Mouse (Mus musculus): ENCODE measurements around the gene Dna2. TPM values are rescaled to one million over a fixed set of nuclear protein-coding genes. Genes with fewer than 3 reads are reported as not detected.
"Not testable (repeated sequence)": the region's sequence is repeated elsewhere in the genome, so short reads cannot be mapped to it uniquely, and the experiment has no call there.

Gene Dna2
- 8.4 and 9.0 TPM in 2 replicates for polyA plus RNA-seq (2015; fragmentation: Nextera tagmentation; extraction: Ambion mirVana)

- Histone ChIP-seq H3K4me1 (0 out of 2 replicates have a peak, but pooled peaks cover 4% of the 10 kb centered on the region), H3K9ac (replicated peaks) (peak within 1 kb of the TSS; percentile 79), H3K36me3 (peaks cover 27% of the 10 kb centered on the region), H3K9me3 (no peaks in the 10 kb centered on the region), H3K27me3 (no peaks in the 10 kb centered on the region), H3K4me3 (peak within 1 kb of the TSS; percentile 81), H3K27ac (replicated peaks) (peak within 1 kb of the TSS; percentile 87), H3K4me2 (replicated peaks) (peak within 1 kb of the TSS; percentile 63)
- under 1% methylated on average over 68 of the region's 68 CpGs for WGBS
- ATAC-seq (replicated peaks) = peak; percentile 95
These were observed at the start of gene Dna2 for GRCm38 (mm10) chr10:62946738-62947471. Dna2 (plus strand) TSS chr10:62947026.

GRCm38 (mm10) chr10:62897437-62897836 lies 49.4 kb upstream of the Dna2 start:
- ATAC-seq (replicated peaks) = no peak
- no peaks in the 10 kb centered on the region for H3K36me3 ChIP-seq
- no peak overlapping the region for H3K9ac ChIP-seq (replicated peaks)
- 96% methylated on average over 3 of the region's 3 CpGs for WGBS
- H3K4me2 ChIP-seq (replicated peaks) = no peak overlapping the region
- H3K9me3 ChIP-seq = no peaks in the 10 kb centered on the region
- no peaks in the 10 kb centered on the region for H3K27me3 ChIP-seq
- H3K27ac ChIP-seq (replicated peaks) = no peak overlapping the region
- no peak overlapping the region for H3K4me3 ChIP-seq
- H3K4me1 ChIP-seq = no peaks in the 10 kb centered on the region

- no peaks in the 10 kb centered on the region for H3K27me3 ChIP-seq
- H3K9me3 ChIP-seq = no peaks in the 10 kb centered on the region
- ATAC-seq (replicated peaks) = no peak
- no peaks in the 10 kb centered on the region for H3K4me1 ChIP-seq
- no peak overlapping the region for H3K9ac ChIP-seq (replicated peaks)
- no peak overlapping the region for H3K27ac ChIP-seq (replicated peaks)
- H3K36me3 ChIP-seq = no peaks in the 10 kb centered on the region
- no peak overlapping the region for H3K4me2 ChIP-seq (replicated peaks)
- WGBS = 79% methylated on average over 2 of the region's 2 CpGs
- H3K4me3 ChIP-seq = no peak overlapping the region
These were observed 48.8 kb upstream of the Dna2 start for GRCm38 (mm10) chr10:62898061-62898460.

GRCm38 (mm10) chr10:62900144-62900543 lies 46.7 kb upstream of the Dna2 start:
- H3K4me3 ChIP-seq = no peak overlapping the region
- 92% methylated on average over 4 of the region's 4 CpGs for WGBS
- H3K9ac ChIP-seq (replicated peaks) = no peak overlapping the region
- no peak overlapping the region for H3K4me2 ChIP-seq (replicated peaks)
- no peaks in the 10 kb centered on the region for H3K9me3 ChIP-seq
- H3K4me1 ChIP-seq = no peaks in the 10 kb centered on the region
- H3K27me3 ChIP-seq = no peaks in the 10 kb centered on the region
- H3K27ac ChIP-seq (replicated peaks) = no peak overlapping the region
- H3K36me3 ChIP-seq = no peaks in the 10 kb centered on the region
- no peak for ATAC-seq (replicated peaks)

- Histone ChIP-seq H3K4me1 (no peaks in the 10 kb centered on the region), H3K27ac (replicated peaks) (no peak overlapping the region), H3K4me2 (replicated peaks) (no peak overlapping the region), H3K9me3 (no peaks in the 10 kb centered on the region), H3K4me3 (no peak overlapping the region), H3K27me3 (no peaks in the 10 kb centered on the region), H3K9ac (replicated peaks) (no peak overlapping the region), H3K36me3 (no peaks in the 10 kb centered on the region)
- ATAC-seq (replicated peaks) = no peak
- WGBS = 47% methylated on average over 8 of the region's 8 CpGs
These were observed 45.0 kb upstream of the Dna2 start for GRCm38 (mm10) chr10:62901826-62902225.

GRCm38 (mm10) chr10:62902829-62903228 lies 44.0 kb upstream of the Dna2 start:
- WGBS = 69% methylated on average over 1 of the region's 1 CpGs
- Histone ChIP-seq H3K9me3 (no peaks in the 10 kb centered on the region), H3K9ac (replicated peaks) (no peak overlapping the region), H3K4me3 (no peak overlapping the region), H3K27me3 (no peaks in the 10 kb centered on the region), H3K36me3 (no peaks in the 10 kb centered on the region), H3K4me2 (replicated peaks) (no peak overlapping the region), H3K4me1 (no peaks in the 10 kb centered on the region), H3K27ac (replicated peaks) (no peak overlapping the region)
- ATAC-seq (replicated peaks) = no peak

- H3K36me3 ChIP-seq = no peaks in the 10 kb centered on the region
- no peaks in the 10 kb centered on the region for H3K4me1 ChIP-seq
- WGBS = 93% methylated on average over 7 of the region's 7 CpGs
- no peak overlapping the region for H3K4me3 ChIP-seq
- no peak for ATAC-seq (replicated peaks)
- no peak overlapping the region for H3K4me2 ChIP-seq (replicated peaks)
- no peak overlapping the region for H3K9ac ChIP-seq (replicated peaks)
- no peaks in the 10 kb centered on the region for H3K9me3 ChIP-seq
- H3K27ac ChIP-seq (replicated peaks) = no peak overlapping the region
- H3K27me3 ChIP-seq = no peaks in the 10 kb centered on the region
These were observed 40.5 kb upstream of the Dna2 start for GRCm38 (mm10) chr10:62906336-62906735.

GRCm38 (mm10) chr10:62908896-62909295 lies 37.9 kb upstream of the Dna2 start, which contains the start of gene Tet1:
Tet1 (minus strand) TSS chr10:62908996.
- H3K4me1 ChIP-seq; H3K9ac ChIP-seq (replicated peaks); H3K9me3 ChIP-seq; H3K27ac ChIP-seq (replicated peaks); H3K4me2 ChIP-seq (replicated peaks); H3K27me3 ChIP-seq; ATAC-seq (replicated peaks); H3K4me3 ChIP-seq; H3K36me3 ChIP-seq: not testable (repeated sequence)
- WGBS = no CpG with 5 or more reads among the region's 1 CpGs

- Histone ChIP-seq H3K9me3 (no peaks in the 10 kb centered on the region), H3K27me3 (no peaks in the 10 kb centered on the region), H3K4me2 (replicated peaks) (no peak overlapping the region), H3K27ac (replicated peaks) (no peak overlapping the region), H3K4me1 (no peaks in the 10 kb centered on the region), H3K36me3 (no peaks in the 10 kb centered on the region), H3K4me3 (no peak overlapping the region), H3K9ac (replicated peaks) (no peak overlapping the region)
- WGBS = 88% methylated on average over 2 of the region's 2 CpGs
- no peak for ATAC-seq (replicated peaks)
These were observed 35.7 kb upstream of the Dna2 start for GRCm38 (mm10) chr10:62911120-62911519.

- Histone ChIP-seq H3K4me2 (replicated peaks) (no peak overlapping the region), H3K9ac (replicated peaks) (no peak overlapping the region), H3K27ac (replicated peaks) (no peak overlapping the region), H3K27me3 (no peaks in the 10 kb centered on the region), H3K4me3 (no peak overlapping the region), H3K9me3 (no peaks in the 10 kb centered on the region), H3K36me3 (no peaks in the 10 kb centered on the region), H3K4me1 (peaks cover 16% of the 10 kb centered on the region)
- 79% methylated on average over 3 of the region's 3 CpGs for WGBS
- ATAC-seq (replicated peaks) = no peak
These were observed 27.8 kb upstream of the Dna2 start for GRCm38 (mm10) chr10:62918985-62919384.

- Histone ChIP-seq H3K27me3 (no peaks in the 10 kb centered on the region), H3K9me3 (no peaks in the 10 kb centered on the region), H3K36me3 (no peaks in the 10 kb centered on the region), H3K4me1 (peaks cover 20% of the 10 kb centered on the region), H3K4me2 (replicated peaks) (peak within 1 kb of the TSS; percentile 70), H3K9ac (replicated peaks) (peak within 1 kb of the TSS; percentile 89), H3K27ac (replicated peaks) (peak within 1 kb of the TSS; percentile 85), H3K4me3 (peak within 1 kb of the TSS; percentile 73)
- 11% methylated on average over 50 of the region's 50 CpGs for WGBS
- ATAC-seq (replicated peaks) = peak; percentile 97
These were observed 26.7 kb upstream of the Dna2 start, which contains the start of gene Slc25a16 for GRCm38 (mm10) chr10:62919925-62920765. Slc25a16 (plus strand) TSS chr10:62920633.

- H3K27me3 ChIP-seq = no peaks in the 10 kb centered on the region
- peak; percentile 74 for ATAC-seq (replicated peaks)
- no peaks in the 10 kb centered on the region for H3K9me3 ChIP-seq
- peak overlapping the region; percentile 85 for H3K27ac ChIP-seq (replicated peaks)
- 0% methylated on average over 29 of the region's 29 CpGs for WGBS
- peak overlapping the region; percentile 73 for H3K4me3 ChIP-seq
- H3K9ac ChIP-seq (replicated peaks) = peak overlapping the region; percentile 89
- H3K4me1 ChIP-seq = peaks cover 20% of the 10 kb centered on the region
- H3K4me2 ChIP-seq (replicated peaks) = peak overlapping the region; percentile 70
- no peaks in the 10 kb centered on the region for H3K36me3 ChIP-seq
These were observed 26.1 kb upstream of the Dna2 start for GRCm38 (mm10) chr10:62920766-62921156.

Measured in forebrain, embryonic 15.5 days (tissue).